Mouse (Mus musculus): ENCODE results near the gene Sim2. TPM values are rescaled to one million over a fixed set of nuclear protein-coding genes. Genes with fewer than 3 reads are reported as not detected.

Sim2 gene
- polyA plus RNA-seq, 1 experiment from 2014 or later = not detected

DNA sequence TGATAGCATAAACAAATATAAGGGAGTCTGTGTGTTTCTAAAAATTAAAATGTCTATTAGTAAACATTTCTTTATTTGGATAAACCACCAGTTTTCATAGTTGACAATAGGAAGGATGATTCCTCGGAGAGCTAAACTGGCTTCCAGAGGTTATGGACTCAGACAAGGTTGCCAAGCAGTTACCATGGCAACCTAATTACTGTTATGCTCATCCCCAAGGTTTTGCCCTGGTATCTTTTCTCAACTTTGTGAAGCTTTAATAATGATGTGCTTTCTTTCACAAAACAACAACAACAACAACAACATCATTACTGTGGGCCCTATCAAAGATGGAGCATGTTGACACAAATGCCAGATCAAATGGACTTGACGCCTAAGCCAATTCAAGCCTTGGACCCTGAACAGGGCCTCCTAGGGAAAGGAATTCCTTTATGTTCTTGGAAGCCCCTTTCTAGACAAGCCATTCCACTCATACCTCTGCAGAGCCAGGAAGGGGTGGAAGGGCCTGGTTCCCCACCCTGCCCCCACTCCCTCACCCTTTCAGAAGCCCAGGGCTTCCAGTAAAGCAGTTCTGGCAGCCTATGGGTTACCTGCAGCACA is 43.6 kb downstream of the Sim2 start:
- peaks cover 36% of the 10 kb centered on the region for H3K27me3 ChIP-seq (replicated peaks; ENCODE audit: control insufficient read depth, insufficient read depth, low read length)
- H3K9me3 ChIP-seq (ENCODE audit: control insufficient read depth) = no peaks in the 10 kb centered on the region
- no peak overlapping the region for H3K9ac ChIP-seq (ENCODE audit: low read depth, low read length)
- H3K4me1 ChIP-seq (replicated peaks; ENCODE audit: control insufficient read depth, insufficient read depth, low read length) = no peaks in the 10 kb centered on the region; the same call in 1 of the 2 replicates
- no peak overlapping the region for H3K4me3 ChIP-seq (ENCODE audit: low read depth, low read length)
- WGBS = 83% methylated on average over 2 of the region's 2 CpGs
- peaks cover 5% of the 10 kb centered on the region; the same call in 1 of the 2 replicates for H3K36me3 ChIP-seq (ENCODE audit: control insufficient read depth, insufficient read depth)
- TF ChIP-seq CTCF (IDR thresholded peaks at IDR 0.05; ENCODE audit: low read depth) = no peak
- no peak overlapping the region for H3K4me2 ChIP-seq (replicated peaks; ENCODE audit: low read depth)
- no peak for ATAC-seq
- no peak overlapping the region for H3K27ac ChIP-seq (ENCODE audit: low read depth, low read length)

DNA sequence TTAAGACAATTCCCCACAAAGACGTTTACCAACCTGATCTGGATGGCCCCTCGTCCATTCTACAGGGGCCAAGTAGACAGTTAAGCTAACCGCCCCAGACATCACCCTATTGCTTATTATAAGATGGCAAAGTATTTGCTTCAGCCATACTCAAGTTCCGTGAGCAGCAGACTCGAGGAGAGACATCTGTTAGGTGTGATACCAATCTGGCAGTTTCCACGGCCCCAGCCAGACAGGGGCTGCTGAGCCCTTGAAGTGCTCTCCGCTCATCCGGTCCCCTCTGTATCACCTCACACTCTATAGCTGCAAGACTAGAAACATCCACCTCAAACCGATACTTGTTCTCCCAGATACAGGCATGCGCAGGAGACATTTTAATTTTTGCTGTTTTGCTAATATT is 49.5 kb downstream of the Sim2 start:
- TF ChIP-seq CTCF (IDR thresholded peaks at IDR 0.05; ENCODE audit: low read depth) = no peak
- Histone ChIP-seq H3K36me3 (ENCODE audit: control insufficient read depth, insufficient read depth) (peaks cover 9% of the 10 kb centered on the region; the same call in 1 of the 2 replicates), H3K9ac (ENCODE audit: low read depth, low read length) (no peak overlapping the region), H3K4me1 (replicated peaks; ENCODE audit: control insufficient read depth, insufficient read depth, low read length) (no peaks in the 10 kb centered on the region), H3K4me3 (ENCODE audit: low read depth, low read length) (no peak overlapping the region), H3K4me2 (replicated peaks; ENCODE audit: low read depth) (no peak overlapping the region), H3K9me3 (ENCODE audit: control insufficient read depth) (no peaks in the 10 kb centered on the region), H3K27me3 (replicated peaks; ENCODE audit: control insufficient read depth, insufficient read depth, low read length) (no peaks in the 10 kb centered on the region), H3K27ac (ENCODE audit: low read depth, low read length) (no peak overlapping the region)
- 81% methylated on average over 10 of the region's 10 CpGs for WGBS
- ATAC-seq = no peak

DNA sequence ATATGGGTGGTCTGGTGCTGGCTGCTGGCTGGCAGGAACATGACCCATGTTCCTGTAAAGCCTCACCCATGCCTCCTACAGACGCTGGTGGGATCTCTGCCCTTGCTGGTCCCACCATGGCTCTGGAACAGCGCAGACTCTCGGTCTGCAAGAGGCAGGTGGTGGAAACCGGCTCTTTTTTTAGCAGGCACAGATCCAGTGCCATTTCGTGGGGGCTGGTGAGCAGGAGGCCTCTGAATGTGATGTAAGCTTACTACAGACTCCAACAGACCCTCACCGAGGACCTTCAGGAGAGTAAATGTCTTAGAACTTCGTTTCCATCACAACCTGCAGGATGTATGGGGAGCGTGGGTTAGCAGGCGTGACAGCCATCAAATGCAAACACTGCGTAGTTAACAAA is 56.0 kb downstream of the Sim2 start:
- Histone ChIP-seq H3K4me1 (replicated peaks; ENCODE audit: control insufficient read depth, insufficient read depth, low read length) (no peaks in the 10 kb centered on the region), H3K27me3 (replicated peaks; ENCODE audit: control insufficient read depth, insufficient read depth, low read length) (no peaks in the 10 kb centered on the region), H3K9ac (ENCODE audit: low read depth, low read length) (no peak overlapping the region), H3K9me3 (ENCODE audit: control insufficient read depth) (no peaks in the 10 kb centered on the region), H3K4me3 (ENCODE audit: low read depth, low read length) (no peak overlapping the region), H3K27ac (ENCODE audit: low read depth, low read length) (no peak overlapping the region), H3K4me2 (replicated peaks; ENCODE audit: low read depth) (no peak overlapping the region), H3K36me3 (ENCODE audit: control insufficient read depth, insufficient read depth) (peaks cover 5% of the 10 kb centered on the region; the same call in 1 of the 2 replicates)
- TF ChIP-seq CTCF (IDR thresholded peaks at IDR 0.05; ENCODE audit: low read depth) = no peak
- WGBS = 69% methylated on average over 10 of the region's 10 CpGs
- ATAC-seq = no peak

DNA sequence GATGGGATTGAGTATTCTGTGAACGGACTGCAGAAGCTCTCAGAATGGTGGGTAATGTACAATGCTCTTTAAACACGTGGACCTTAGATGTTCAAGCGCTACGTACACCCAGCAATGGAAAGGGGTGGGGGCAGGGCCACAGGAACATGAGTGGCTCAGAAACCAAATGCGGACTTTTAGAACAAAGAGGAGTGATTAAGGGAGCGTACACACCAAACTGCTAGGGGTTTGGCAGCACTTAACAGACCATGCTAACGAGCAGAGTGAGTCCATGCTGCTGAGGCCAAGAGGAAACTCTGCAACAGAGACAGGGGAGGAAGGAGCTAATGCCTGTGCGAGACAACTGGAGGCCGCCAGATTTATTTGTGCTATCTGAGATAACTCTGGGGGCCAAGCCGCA is 58.6 kb downstream of the Sim2 start:
- no peak for ATAC-seq
- TF ChIP-seq CTCF (IDR thresholded peaks at IDR 0.05; ENCODE audit: low read depth) = no peak
- H3K4me2 ChIP-seq (replicated peaks; ENCODE audit: low read depth) = peak overlapping the region; percentile 1; the same call in 1 of the 2 replicates
- no peaks in the 10 kb centered on the region for H3K9me3 ChIP-seq (ENCODE audit: control insufficient read depth)
- 0 out of 2 replicates have a peak, but pooled peaks cover 3% of the 10 kb centered on the region for H3K36me3 ChIP-seq (ENCODE audit: control insufficient read depth, insufficient read depth)
- H3K9ac ChIP-seq (ENCODE audit: low read depth, low read length) = no peak overlapping the region
- H3K27ac ChIP-seq (ENCODE audit: low read depth, low read length) = no peak overlapping the region
- WGBS = 17% methylated on average over 10 of the region's 10 CpGs
- H3K4me1 ChIP-seq (replicated peaks; ENCODE audit: control insufficient read depth, insufficient read depth, low read length) = no peaks in the 10 kb centered on the region
- H3K27me3 ChIP-seq (replicated peaks; ENCODE audit: control insufficient read depth, insufficient read depth, low read length) = no peaks in the 10 kb centered on the region
- no peak overlapping the region for H3K4me3 ChIP-seq (ENCODE audit: low read depth, low read length)

DNA sequence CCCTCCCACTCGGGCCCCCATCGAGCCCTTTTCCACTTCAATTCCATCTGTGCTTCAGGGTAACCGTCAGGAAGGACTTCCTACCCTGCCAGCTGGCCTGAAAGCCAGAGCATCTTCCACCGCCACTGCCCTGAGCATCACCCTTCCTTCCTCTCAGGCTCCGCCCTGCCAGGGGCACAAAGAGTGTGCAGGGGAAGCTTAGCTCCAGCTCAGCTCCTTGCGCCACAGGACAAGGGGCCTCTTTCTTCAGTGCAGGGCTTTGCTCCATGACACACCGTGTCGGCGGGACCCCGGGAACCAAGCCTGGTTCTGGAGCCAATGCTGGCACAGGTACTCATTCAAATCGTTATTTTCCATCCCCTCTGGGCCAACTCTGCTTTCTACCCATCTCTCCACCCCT is 63.4 kb downstream of the Sim2 start:
- H3K27me3 ChIP-seq (replicated peaks; ENCODE audit: control insufficient read depth, insufficient read depth, low read length) = no peaks in the 10 kb centered on the region
- H3K27ac ChIP-seq (ENCODE audit: low read depth, low read length) = no peak overlapping the region
- ATAC-seq = no peak
- H3K9me3 ChIP-seq (ENCODE audit: control insufficient read depth) = no peaks in the 10 kb centered on the region
- H3K4me2 ChIP-seq (replicated peaks; ENCODE audit: low read depth) = no peak overlapping the region
- no peaks in the 10 kb centered on the region for H3K4me1 ChIP-seq (replicated peaks; ENCODE audit: control insufficient read depth, insufficient read depth, low read length)
- no peak for TF ChIP-seq CTCF (IDR thresholded peaks at IDR 0.05; ENCODE audit: low read depth)
- H3K4me3 ChIP-seq (ENCODE audit: low read depth, low read length) = no peak overlapping the region
- 53% methylated on average over 11 of the region's 11 CpGs for WGBS
- H3K9ac ChIP-seq (ENCODE audit: low read depth, low read length) = no peak overlapping the region
- H3K36me3 ChIP-seq (ENCODE audit: control insufficient read depth, insufficient read depth) = no peaks in the 10 kb centered on the region

DNA sequence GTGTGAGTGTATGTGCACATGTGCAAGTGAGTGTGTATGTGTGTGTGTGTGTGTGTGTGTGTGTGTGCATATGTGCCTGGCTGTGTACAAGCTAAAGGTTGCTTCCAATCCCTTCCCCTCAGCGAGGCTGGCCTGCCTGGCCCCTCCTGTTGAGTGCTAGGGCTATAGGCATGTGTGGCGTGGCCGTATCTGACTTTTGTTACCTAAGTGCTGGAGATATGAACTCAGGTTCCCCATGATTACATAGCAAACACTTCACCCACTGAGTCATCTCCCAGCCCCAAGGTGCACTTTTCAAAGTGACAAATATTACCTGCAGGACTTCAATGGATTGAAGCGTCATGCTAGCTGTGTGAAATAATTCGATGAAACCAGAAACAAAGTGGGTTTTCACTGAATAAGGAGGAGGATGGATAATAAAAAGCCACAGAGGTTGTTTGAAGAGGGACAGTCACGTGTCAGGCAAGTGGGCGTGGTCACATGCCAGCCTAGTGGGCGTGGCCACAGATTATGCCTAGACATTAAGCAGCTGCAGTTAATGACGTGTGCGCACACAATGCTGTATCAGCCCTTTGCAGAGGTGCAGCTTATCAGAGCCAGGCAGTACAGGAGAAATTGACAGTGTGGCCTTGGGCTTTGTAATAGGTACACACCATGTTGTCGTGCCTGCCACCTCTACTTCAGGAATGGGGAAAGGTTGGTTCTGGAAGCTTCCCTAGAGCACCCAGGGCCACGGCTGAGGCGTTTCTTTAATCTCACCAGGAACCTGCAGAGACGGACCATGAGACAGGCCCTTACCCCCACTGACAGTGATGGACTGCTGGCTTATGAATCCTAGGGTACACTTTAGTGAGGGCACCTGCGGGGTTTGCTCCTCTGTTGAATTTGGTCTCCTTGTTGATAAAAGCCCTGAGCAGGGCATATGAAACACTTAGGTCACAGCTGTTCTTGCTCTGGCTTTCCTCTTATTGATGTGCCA is 65.7 kb downstream of the Sim2 start:
- Histone ChIP-seq H3K4me2 (replicated peaks; ENCODE audit: low read depth) (no peak overlapping the region), H3K27me3 (replicated peaks; ENCODE audit: control insufficient read depth, insufficient read depth, low read length) (no peaks in the 10 kb centered on the region), H3K27ac (ENCODE audit: low read depth, low read length) (peak overlapping the region; percentile 79), H3K9ac (ENCODE audit: low read depth, low read length) (no peak overlapping the region), H3K9me3 (ENCODE audit: control insufficient read depth) (no peaks in the 10 kb centered on the region), H3K4me1 (replicated peaks; ENCODE audit: control insufficient read depth, insufficient read depth, low read length) (no peaks in the 10 kb centered on the region), H3K4me3 (ENCODE audit: low read depth, low read length) (no peak overlapping the region), H3K36me3 (ENCODE audit: control insufficient read depth, insufficient read depth) (no peaks in the 10 kb centered on the region)
- no peak for TF ChIP-seq CTCF (IDR thresholded peaks at IDR 0.05; ENCODE audit: low read depth)
- peak; percentile 95 for ATAC-seq
- WGBS = 40% methylated on average over 15 of the region's 15 CpGs
